Mouse (Mus musculus): ENCODE measurements around the gene Plekhm3. TPM values are rescaled to one million over a fixed set of nuclear protein-coding genes. Genes with fewer than 3 reads are reported as not detected.

The Plekhm3 gene
- polyA plus RNA-seq, 1 experiment = 4.5 TPM

DNA sequence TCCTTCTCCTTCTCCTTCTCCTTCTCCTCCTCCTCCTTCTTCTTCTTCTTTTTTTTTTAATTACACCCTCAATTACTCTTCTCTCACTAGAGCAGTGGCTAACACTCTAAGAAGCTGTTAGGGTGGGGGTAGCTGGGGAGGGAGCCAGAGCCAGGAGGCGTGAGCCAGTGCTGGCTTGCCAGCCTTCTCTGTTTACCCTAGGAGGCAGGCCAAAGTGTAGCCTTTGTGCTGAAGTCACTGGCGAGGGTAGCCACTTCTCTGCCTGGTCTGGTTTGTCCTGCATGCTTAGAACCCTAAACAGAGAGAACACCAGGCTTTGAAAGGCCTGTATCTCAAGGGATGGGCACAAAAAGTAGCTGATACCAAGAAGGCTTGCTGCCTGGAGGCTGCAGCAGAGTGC, 199.4 kb downstream of the Plekhm3 start:
- Histone ChIP-seq H3K4me1 (ENCODE audit: control insufficient read depth, insufficient read depth, low read length) (no peaks in the 10 kb centered on the region; the same call in 1 of the 2 replicates), H3K4me3 (replicated peaks; ENCODE audit: control insufficient read depth, low read depth, low read length) (no peak overlapping the region), H3K27ac (ENCODE audit: control insufficient read depth, insufficient read depth, low read depth, low read length, poor library complexity) (no peak overlapping the region)
- TF ChIP-seq POLR2A (IDR thresholded peaks at IDR 0.05; ENCODE audit: borderline replicate concordance, control insufficient read depth, low read depth, low read length) (no peak), CTCF (IDR thresholded peaks at IDR 0.05; ENCODE audit: control insufficient read depth, insufficient read depth, low read length) (no peak)
- 28% methylated on average over 2 of the region's 2 CpGs for WGBS

GRCm38 (mm10) chr1:64756640-64757030, 200.0 kb downstream of the Plekhm3 start:
- Histone ChIP-seq H3K4me1 (ENCODE audit: control insufficient read depth, insufficient read depth, low read length) (no peaks in the 10 kb centered on the region; the same call in 1 of the 2 replicates), H3K4me3 (replicated peaks; ENCODE audit: control insufficient read depth, low read depth, low read length) (no peak overlapping the region), H3K27ac (ENCODE audit: control insufficient read depth, insufficient read depth, low read depth, low read length, poor library complexity) (no peak overlapping the region)
- WGBS = 5% methylated on average over 10 of the region's 10 CpGs
- TF ChIP-seq CTCF (IDR thresholded peaks at IDR 0.05; ENCODE audit: control insufficient read depth, insufficient read depth, low read length) (no peak), POLR2A (IDR thresholded peaks at IDR 0.05; ENCODE audit: borderline replicate concordance, control insufficient read depth, low read depth, low read length) (no peak)

- 9% methylated on average over 7 of the region's 7 CpGs for WGBS
- H3K4me1 ChIP-seq (ENCODE audit: control insufficient read depth, insufficient read depth, low read length) = no peaks in the 10 kb centered on the region; the same call in 1 of the 2 replicates
- no peak overlapping the region for H3K27ac ChIP-seq (ENCODE audit: control insufficient read depth, insufficient read depth, low read depth, low read length, poor library complexity)
- no peak overlapping the region for H3K4me3 ChIP-seq (replicated peaks; ENCODE audit: control insufficient read depth, low read depth, low read length)
- TF ChIP-seq POLR2A (IDR thresholded peaks at IDR 0.05; ENCODE audit: borderline replicate concordance, control insufficient read depth, low read depth, low read length) (no peak), CTCF (IDR thresholded peaks at IDR 0.05; ENCODE audit: control insufficient read depth, insufficient read depth, low read length) (no peak)
These were observed 200.5 kb downstream of the Plekhm3 start for GRCm38 (mm10) chr1:64755971-64756639.

DNA sequence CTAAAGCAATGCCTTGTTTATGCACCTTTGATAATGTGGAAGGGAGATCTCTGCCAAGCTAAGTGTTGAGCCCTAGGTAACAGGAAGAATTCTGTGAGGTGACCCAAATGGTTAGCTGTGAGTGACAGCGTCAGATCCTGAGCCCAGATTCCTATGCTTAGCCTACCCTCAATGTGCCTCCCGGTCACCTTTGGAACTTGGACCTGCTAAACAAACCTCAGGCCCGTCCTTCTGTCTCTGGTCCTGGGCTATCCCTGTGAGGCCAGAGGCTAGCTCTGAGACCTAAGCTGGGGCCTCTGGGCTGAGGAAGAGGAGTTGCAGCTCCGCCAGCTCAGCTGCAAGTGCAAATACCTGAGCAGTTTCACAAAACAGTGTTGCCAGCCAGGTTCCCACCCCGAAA, 202.0 kb downstream of the Plekhm3 start:
- Histone ChIP-seq H3K27ac (ENCODE audit: control insufficient read depth, insufficient read depth, low read depth, low read length, poor library complexity) (no peak overlapping the region), H3K4me3 (replicated peaks; ENCODE audit: control insufficient read depth, low read depth, low read length) (no peak overlapping the region), H3K4me1 (ENCODE audit: control insufficient read depth, insufficient read depth, low read length) (no peaks in the 10 kb centered on the region; the same call in 1 of the 2 replicates)
- TF ChIP-seq CTCF (IDR thresholded peaks at IDR 0.05; ENCODE audit: control insufficient read depth, insufficient read depth, low read length) (no peak), POLR2A (IDR thresholded peaks at IDR 0.05; ENCODE audit: borderline replicate concordance, control insufficient read depth, low read depth, low read length) (no peak)
- 87% methylated on average over 5 of the region's 5 CpGs for WGBS

DNA sequence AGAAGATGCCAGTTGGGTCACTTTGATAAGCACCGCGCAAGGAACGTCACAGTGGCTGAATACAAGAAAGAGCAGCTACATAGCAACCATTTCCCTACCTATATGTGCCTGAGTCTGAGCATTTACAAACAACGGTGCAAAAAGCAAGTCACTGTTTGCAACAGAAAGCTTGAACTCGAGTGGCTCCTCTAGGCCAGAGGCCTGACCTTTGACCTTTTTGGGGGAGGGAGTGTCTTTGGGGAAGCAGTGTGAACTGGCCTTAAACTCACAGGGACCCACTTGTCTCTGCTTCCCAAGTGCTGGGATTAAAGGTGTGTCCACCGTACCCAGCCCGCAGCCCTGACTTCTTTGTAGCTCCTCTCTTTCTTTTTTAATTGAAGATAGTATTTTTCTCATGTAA, 203.0 kb downstream of the Plekhm3 start:
- 54% methylated on average over 7 of the region's 7 CpGs for WGBS
- Histone ChIP-seq H3K27ac (ENCODE audit: control insufficient read depth, insufficient read depth, low read depth, low read length, poor library complexity) (no peak overlapping the region), H3K4me3 (replicated peaks; ENCODE audit: control insufficient read depth, low read depth, low read length) (no peak overlapping the region), H3K4me1 (ENCODE audit: control insufficient read depth, insufficient read depth, low read length) (no peaks in the 10 kb centered on the region; the same call in 1 of the 2 replicates)
- TF ChIP-seq POLR2A (IDR thresholded peaks at IDR 0.05; ENCODE audit: borderline replicate concordance, control insufficient read depth, low read depth, low read length) (no peak), CTCF (IDR thresholded peaks at IDR 0.05; ENCODE audit: control insufficient read depth, insufficient read depth, low read length) (no peak)

DNA sequence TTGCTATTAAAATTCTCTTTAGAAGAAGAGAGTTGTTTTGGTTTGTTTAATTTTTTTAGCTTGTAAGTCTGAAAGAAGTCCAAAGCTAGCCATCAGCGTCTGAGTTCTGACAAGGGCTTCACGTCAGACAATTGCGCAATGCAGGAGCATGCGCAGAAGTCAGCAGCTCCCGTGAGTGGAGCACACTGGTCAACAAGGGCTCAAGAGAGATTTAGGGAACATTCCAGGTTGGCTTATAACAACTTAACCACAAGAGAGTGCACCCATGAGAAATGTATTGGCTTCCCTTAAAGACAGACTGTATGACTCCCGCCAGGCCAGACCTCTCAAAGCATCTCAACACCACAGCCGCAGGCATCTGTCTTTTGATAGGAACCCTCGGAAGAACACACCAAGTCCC, 203.5 kb downstream of the Plekhm3 start:
- H3K27ac ChIP-seq (ENCODE audit: control insufficient read depth, insufficient read depth, low read depth, low read length, poor library complexity) = no peak overlapping the region

DNA sequence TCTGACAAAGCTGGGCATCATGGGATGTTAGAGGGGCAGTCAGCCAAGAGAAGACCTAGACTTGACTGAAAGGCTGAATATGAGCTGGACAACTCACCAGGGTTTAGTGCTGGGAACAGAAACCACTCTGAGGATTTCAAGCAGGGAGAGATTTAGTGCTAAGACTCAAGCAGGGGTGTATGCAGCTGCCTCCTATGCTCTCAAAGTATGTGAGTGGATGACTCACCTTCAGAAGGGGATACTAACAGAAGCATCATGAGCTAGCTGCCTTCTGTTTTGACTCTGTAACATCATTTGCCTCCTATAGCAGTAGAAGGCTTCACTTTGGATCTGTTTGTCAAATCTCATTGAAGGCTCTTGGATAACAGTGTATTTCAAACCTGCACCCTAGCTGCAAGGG, 212.0 kb downstream of the Plekhm3 start:
- TF ChIP-seq CTCF (IDR thresholded peaks at IDR 0.05; ENCODE audit: control insufficient read depth, insufficient read depth, low read length) (no peak), POLR2A (IDR thresholded peaks at IDR 0.05; ENCODE audit: borderline replicate concordance, control insufficient read depth, low read depth, low read length) (no peak)

More for the DNA sequence above, 203.5 kb downstream of the Plekhm3 start:
- no peak for TF ChIP-seq CTCF (IDR thresholded peaks at IDR 0.05; ENCODE audit: control insufficient read depth, insufficient read depth, low read length)
- TF ChIP-seq POLR2A (IDR thresholded peaks at IDR 0.05; ENCODE audit: borderline replicate concordance, control insufficient read depth, low read depth, low read length) = no peak
- Histone ChIP-seq H3K4me3 (replicated peaks; ENCODE audit: control insufficient read depth, low read depth, low read length) (no peak overlapping the region), H3K4me1 (ENCODE audit: control insufficient read depth, insufficient read depth, low read length) (no peaks in the 10 kb centered on the region; the same call in 1 of the 2 replicates)
- 54% methylated on average over 8 of the region's 8 CpGs for WGBS

DNA sequence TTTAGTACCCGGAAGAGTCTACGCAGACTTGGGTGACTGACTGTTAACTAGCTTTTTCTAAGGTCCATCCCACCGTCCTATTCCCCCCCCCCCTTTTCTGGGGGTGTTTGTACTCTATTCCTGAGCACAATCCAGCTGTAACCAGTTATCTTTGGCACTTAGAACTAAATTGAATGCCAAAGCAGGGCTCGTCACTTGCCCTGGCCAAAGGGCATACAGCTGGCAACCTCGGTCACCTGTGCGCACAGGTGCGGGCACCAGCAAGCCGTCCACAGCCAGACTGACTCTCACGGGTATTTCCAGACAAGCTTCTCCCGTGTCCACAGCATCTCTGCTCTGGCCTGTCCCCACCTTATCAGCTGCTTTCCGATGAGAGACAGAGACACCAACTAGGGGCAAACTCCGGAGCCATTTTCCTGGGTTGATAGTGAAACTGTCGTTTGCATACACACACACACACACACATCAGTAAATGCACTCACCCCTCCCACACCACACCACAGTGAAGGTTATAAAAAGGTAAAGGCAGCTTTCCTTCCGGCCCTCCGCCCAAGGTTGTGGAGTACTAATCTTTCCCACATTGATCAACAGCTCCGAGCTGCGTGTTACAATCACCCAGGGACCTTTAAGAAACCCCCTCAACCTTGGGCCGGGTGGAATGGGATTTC, 213.7 kb downstream of the Plekhm3 start:
- H3K27ac ChIP-seq (ENCODE audit: control insufficient read depth, insufficient read depth, low read depth, low read length, poor library complexity) = no peak overlapping the region; the same call in 1 of the 2 replicates
- TF ChIP-seq CTCF (IDR thresholded peaks at IDR 0.05; ENCODE audit: control insufficient read depth, insufficient read depth, low read length) = no peak
- TF ChIP-seq POLR2A (IDR thresholded peaks at IDR 0.05; ENCODE audit: borderline replicate concordance, control insufficient read depth, low read depth, low read length) = no peak
- H3K4me1 ChIP-seq (ENCODE audit: control insufficient read depth, insufficient read depth, low read length) = no peaks in the 10 kb centered on the region; the same call in 1 of the 2 replicates
- H3K4me3 ChIP-seq (replicated peaks; ENCODE audit: control insufficient read depth, low read depth, low read length) = no peak overlapping the region
- 90% methylated on average over 18 of the region's 18 CpGs for WGBS

More for the DNA sequence above, 212.0 kb downstream of the Plekhm3 start:
- no peak overlapping the region for H3K4me3 ChIP-seq (replicated peaks; ENCODE audit: control insufficient read depth, low read depth, low read length)
- H3K4me1 ChIP-seq (ENCODE audit: control insufficient read depth, insufficient read depth, low read length) = no peaks in the 10 kb centered on the region
- H3K27ac ChIP-seq (ENCODE audit: control insufficient read depth, insufficient read depth, low read depth, low read length, poor library complexity) = no peak overlapping the region
